8 mouse cellular contexts compared by ENCODE assay signal in genomic region chr4:66523238-66523885, GRCm38 (mm10).
A peak's percentile ranks its signal among the peaks of the same experiment; 100 is the strongest.
DNase-seq lines count a peak whose midpoint lies in the region; ATAC-seq and TF ChIP-seq lines count a peak whose summit lies in the region.

No protein-coding gene starts in this region.

- peak; percentile 62 for ATAC-seq in midbrain, embryonic 14.5 days (ENCODE audit: low FRiP score, low TSS enrichment)

- no peak for DNase-seq in lung, adult 2 months
- DNase-seq in lung, postnatal 25 days (ENCODE audit: low spot score) = no peak
- DNase-seq in cerebellum, adult 9-10 months = peak; percentile 98
- DNase-seq in forelimb bud, embryonic 11.5 days (ENCODE audit: low read depth, low spot score) = peak; percentile 75
- peak; percentile 24 to 38 for DNase-seq in left cerebral cortex, adult 2 months (ENCODE audit: extremely low spot score in 1 of 2, low spot score in 2 of 2)
- DNase-seq in midbrain, embryonic 14.5 days = peak; percentile 75
- DNase-seq in yolk sac, embryonic 10.5 days (ENCODE audit: low spot score) = peak; percentile 3
- DNase-seq in gastrocnemius, postnatal 25 days = no peak

- intact Hi-C loops in left cerebral cortex, adult 2 months (cut with DNase I) = no loop called here

- 42% methylated on average over 8 of the region's 8 CpGs for WGBS in lung, adult 2 months
- 46% methylated on average over 8 of the region's 8 CpGs for WGBS in midbrain, embryonic 14.5 days

- H3K9ac ChIP-seq in midbrain, embryonic 14.5 days (replicated peaks; ENCODE audit: low read length) = no peak overlapping the region

- H3K27me3 ChIP-seq in midbrain, embryonic 14.5 days (ENCODE audit: control insufficient read depth, insufficient read depth, low read length) = no peaks in the 10 kb centered on the region

- H3K9me3 ChIP-seq in midbrain, embryonic 14.5 days (ENCODE audit: control insufficient read depth, low read length) = no peaks in the 10 kb centered on the region

- TF ChIP-seq POLR2A in lung, adult 2 months (IDR thresholded peaks at IDR 0.05; ENCODE audit: borderline replicate concordance, extremely low read depth, low read depth, low read length) = no peak

- no peak overlapping the region for H3K27ac ChIP-seq in left cerebral cortex, adult 2 months
- 0 out of 2 replicates have a peak overlapping the region, but pooled peaks have one; percentile 32 for H3K27ac ChIP-seq in midbrain, embryonic 14.5 days (replicated peaks; ENCODE audit: low read depth, low read length)

- H3K4me3 ChIP-seq in lung, adult 2 months (replicated peaks; ENCODE audit: extremely low read depth, low read depth, low read length) = no peak overlapping the region
- H3K4me3 ChIP-seq in left cerebral cortex, adult 2 months = no peak overlapping the region
- H3K4me3 ChIP-seq in midbrain, embryonic 14.5 days (replicated peaks; ENCODE audit: low read depth, low read length) = no peak overlapping the region

- H3K4me1 ChIP-seq in lung, adult 2 months (ENCODE audit: control insufficient read depth, insufficient read depth, low read length) = no peaks in the 10 kb centered on the region
- no peaks in the 10 kb centered on the region for H3K4me1 ChIP-seq in midbrain, embryonic 14.5 days (ENCODE audit: control insufficient read depth, insufficient read depth, low read length)

- H3K4me2 ChIP-seq in midbrain, embryonic 14.5 days (ENCODE audit: low read length) = no peak overlapping the region

- H3K36me3 ChIP-seq in midbrain, embryonic 14.5 days (ENCODE audit: control insufficient read depth, insufficient read depth, low read length) = no peaks in the 10 kb centered on the region

- peak; percentile 53; the same call in 1 of the 2 replicates for TF ChIP-seq CTCF in lung, adult 2 months (IDR thresholded peaks at IDR 0.05; ENCODE audit: insufficient read depth, low read length)
- peak; percentile 71 for TF ChIP-seq CTCF in left cerebral cortex, adult 2 months (IDR thresholded peaks at IDR 0.05)

Comparison
In these comparisons a context has a peak if more than half of its experiments do, and no peak if none do; other contexts are left out.
1. DNase-seq: peak in cerebellum, adult 9-10 months (single experiment), forelimb bud, embryonic 11.5 days (single experiment), left cerebral cortex, adult 2 months (2 of 2), midbrain, embryonic 14.5 days (single experiment) and yolk sac, embryonic 10.5 days (single experiment); none in lung, adult 2 months (single experiment), lung, postnatal 25 days (single experiment) and gastrocnemius, postnatal 25 days (single experiment).